Mouse (Mus musculus): ENCODE results near the gene Ccdc33.

DNA sequence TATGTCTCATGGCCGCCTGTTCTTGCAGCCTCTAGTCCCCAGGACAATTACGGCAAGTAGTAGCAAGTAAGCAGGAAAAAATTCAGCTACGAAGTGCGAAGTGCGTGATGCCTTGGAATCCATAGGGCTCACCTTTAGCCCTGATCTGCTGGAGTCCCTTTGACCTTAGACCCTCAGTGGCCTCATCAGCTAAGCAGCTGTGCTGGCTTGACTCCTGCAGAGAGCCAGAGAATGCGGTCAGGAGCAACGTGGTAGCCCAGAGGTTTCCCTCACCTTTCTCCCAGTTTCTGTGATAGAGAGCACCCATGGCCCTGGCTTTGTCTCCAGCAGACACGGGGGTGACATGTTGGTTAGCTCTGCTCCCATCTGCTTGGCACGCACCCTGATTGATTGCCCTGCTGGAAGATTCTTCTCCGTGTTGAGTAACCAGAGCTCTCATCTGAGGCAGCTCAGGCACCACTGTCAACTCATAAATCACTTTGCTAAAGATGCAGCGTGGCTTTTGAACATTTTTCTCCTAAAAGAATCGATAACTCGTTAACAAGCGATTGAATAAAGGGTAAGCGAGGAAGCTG lies 12.9 kb downstream of the Ccdc33 start:
- TF ChIP-seq POLR2AphosphoS5 (IDR thresholded peaks at IDR 0.05; ENCODE audit: insufficient replicate concordance, low read depth, low read length): no peak
- TF ChIP-seq CTCF (IDR thresholded peaks at IDR 0.05; ENCODE audit: low read depth, low read length): no peak

Data from G1E (cell line).